Mouse (Mus musculus): ENCODE measurements around the gene Fstl4.

DNA sequence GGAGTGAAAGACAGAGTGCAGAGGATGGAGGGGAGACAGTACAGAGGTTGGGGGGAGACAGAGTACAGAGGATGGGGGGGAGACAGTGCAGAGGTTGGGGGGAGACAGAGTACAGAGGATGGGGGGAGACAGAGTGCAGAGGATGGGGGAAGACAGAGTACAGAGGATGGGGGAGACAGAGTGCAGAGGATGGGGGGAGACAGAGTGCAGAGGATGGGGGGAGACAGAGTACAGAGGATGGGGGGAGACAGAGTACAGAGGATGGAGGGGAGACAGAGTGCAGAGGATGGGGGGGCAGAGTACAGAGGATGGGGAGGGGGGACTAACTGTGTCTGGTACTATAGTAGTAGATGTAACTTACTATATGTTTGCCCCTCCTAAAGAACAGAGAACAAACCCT lies 20.5 kb upstream of the Fstl4 start:
- TF ChIP-seq FOSL1 (IDR thresholded peaks at IDR 0.05; ENCODE audit: insufficient read depth, low read length, poor library complexity, severe bottlenecking) (no peak), USF1 (IDR thresholded peaks at IDR 0.05; ENCODE audit: low read depth) (no peak), CTCF (IDR thresholded peaks at IDR 0.05; ENCODE audit: control insufficient read depth, insufficient read depth, insufficient read length) (no peak), MAX (IDR thresholded peaks at IDR 0.05) (no peak), MYOD1 (IDR thresholded peaks at IDR 0.05; ENCODE audit: control insufficient read depth, insufficient read length, low read depth) (no peak), CEBPB (IDR thresholded peaks at IDR 0.05; ENCODE audit: low read depth) (no peak)
